Mouse (Mus musculus): ENCODE results near the gene Sstr4.

Gene Sstr4

DNA sequence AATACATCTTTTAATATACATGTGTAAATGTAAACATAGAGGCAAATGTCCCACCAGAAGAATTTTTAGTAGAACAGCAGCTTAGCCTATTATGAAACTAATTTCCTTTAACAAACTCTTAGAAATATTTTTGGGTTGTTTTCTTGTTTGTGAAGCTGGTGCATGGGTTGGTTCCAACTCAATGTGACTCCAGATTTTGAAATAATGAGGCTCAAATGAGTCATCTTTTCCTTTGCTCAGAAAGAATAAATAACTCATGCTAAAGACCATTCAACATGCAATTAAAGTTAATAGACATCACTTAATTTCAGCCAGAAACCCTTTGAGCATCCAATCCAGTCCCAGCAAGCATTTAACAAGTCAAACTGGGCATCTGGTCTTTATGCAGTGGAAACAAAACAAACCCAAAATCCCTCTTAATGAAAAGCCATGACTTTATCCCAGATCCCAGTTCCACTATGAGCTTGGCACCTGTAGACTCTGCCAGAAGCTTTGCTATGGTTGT lies 33.9 kb downstream of the Sstr4 start:
- no peak for DNase-seq (ENCODE audit: low read depth, low spot score)

DNA sequence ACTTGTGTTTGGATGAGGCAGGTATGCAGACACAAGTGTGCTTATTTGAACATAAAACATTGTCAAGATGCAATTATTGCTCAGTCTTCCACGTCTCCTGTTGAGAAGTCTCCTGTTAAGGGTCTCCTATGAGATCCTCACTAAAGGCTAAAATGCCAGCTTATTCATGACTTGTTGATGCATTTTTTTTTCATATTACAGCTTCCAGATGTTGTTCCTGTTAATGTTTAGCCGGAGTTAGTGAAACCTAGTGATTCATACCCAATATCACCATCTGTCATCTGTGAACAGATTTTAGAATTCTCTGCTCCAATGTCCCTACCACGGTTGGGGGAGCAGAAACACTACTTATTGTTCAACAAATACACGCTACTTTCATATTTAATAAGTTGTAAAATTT lies 35.8 kb downstream of the Sstr4 start:
- no peak for DNase-seq (ENCODE audit: low read depth, low spot score)

- no peak for DNase-seq (ENCODE audit: low read depth, low spot score)
These were observed 37.2 kb downstream of the Sstr4 start for GRCm38 (mm10) chr2:148432346-148432745.

GRCm38 (mm10) chr2:148436285-148436684 lies 41.1 kb downstream of the Sstr4 start:
- DNase-seq (ENCODE audit: low read depth, low spot score) = no peak

DNA sequence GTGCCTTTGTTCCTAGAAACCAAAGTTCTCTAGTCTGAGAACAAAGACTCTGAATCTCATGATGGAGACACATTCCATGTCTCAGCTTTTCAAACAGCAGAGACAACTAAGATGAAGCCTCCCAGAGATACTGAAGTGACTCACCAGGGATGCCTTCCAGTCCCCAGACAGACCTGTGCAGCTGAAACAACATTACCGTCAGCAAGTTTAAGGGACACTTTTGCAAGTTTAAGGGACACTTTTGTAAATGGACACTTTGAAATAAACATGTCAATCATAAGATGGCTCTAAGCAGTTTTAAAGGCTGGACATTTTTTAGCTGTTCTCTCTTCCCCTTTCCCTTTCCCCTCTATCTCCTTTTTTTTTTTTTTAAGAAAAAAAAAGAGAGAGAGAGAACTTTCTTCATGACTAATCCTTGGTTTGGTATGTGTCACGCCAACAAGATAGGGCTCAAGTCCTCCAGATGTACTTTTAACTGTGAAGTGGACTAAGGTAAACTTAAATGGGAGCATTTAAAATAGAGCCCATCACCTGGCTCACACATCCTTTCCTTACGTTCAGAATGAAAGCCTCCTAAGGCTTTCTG lies 44.6 kb downstream of the Sstr4 start:
- DNase-seq (ENCODE audit: low read depth, low spot score) = no peak

GRCm38 (mm10) chr2:148441421-148441820 lies 46.3 kb downstream of the Sstr4 start:
- no peak for DNase-seq (ENCODE audit: low read depth, low spot score)

DNA sequence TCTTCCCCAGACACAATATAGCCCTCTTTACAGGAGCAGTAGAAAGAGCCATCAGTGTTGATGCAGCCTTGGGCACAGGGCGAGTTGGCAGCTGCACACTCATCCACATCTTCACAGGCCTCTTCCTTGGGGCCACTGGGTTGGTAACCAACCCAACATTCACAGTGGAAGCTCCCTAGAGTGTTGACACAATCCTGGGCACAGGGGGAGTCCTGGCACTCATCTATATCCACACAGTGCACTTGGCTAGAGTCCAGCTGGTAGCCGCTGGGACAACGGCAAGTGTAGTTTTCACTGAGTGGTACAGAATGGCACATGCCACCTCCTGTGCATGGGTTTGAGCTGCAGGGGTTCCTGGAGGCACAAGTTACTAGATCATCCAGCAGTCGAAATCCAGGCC lies 47.0 kb downstream of the Sstr4 start:
- DNase-seq (ENCODE audit: low read depth, low spot score) = no peak

DNA sequence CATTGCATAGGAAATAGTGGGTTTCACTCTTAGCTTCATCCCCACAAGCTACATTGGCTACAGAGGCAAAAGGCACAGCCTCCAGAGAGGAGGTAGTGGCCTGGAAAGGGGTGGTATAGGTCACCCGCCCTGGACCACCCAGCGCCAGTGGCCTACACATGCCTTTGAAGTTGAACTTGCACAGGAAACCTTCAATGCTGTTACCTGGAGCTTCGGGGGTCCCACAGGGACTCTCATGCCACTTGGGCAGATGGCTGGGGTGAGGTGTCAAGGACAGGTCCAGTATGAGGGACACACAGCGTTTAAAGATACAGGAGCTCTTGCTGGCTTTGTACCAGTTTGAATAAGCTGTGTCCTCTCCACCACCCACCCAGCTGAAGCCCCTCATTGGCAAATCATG lies 47.6 kb downstream of the Sstr4 start:
- no peak for DNase-seq (ENCODE audit: low read depth, low spot score)

DNA sequence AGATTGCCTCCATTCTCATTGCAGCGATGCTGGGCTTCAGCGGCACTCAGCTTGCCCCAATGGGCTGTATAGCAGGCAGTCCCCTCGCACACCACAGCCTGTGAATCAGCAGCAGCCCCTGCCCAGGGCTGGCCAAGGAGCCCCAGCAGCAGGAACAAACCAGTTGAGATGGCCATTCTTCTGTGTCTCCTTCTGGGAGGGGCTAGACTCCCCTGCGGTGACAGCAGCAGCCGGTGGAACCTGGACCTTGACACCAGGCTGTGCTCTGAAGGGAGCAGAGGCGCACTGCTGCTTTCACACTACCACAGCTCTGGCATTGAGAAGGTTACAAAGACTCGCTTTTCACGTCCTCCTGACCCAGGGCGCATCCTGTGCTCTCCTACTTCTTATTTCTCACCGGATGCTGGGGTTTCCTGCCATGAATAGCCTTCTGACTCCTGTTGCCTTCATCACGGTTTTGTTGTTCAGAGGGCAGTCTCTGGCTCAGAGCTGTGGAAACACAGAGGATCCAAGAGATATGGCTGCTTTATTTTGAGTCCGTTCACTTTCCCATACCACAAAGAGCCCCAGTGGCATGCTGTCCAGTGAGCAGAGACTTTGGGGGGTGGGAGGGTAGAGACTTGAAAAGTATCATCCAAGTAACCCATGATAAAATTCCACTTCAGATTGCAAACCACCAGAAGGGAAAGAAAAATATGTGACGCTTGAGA lies 48.3 kb downstream of the Sstr4 start, which contains the start of gene Cd93:
Gene Cd93 (minus strand): TSS at position 315 of the 710 bp plus-strand sequence.
- DNase-seq (ENCODE audit: low read depth, low spot score) = no peak

GRCm38 (mm10) chr2:148444472-148444871 lies 49.3 kb downstream of the Sstr4 start:
- DNase-seq (ENCODE audit: low read depth, low spot score) = no peak

GRCm38 (mm10) chr2:148445616-148446015 lies 50.5 kb downstream of the Sstr4 start:
- DNase-seq (ENCODE audit: low read depth, low spot score) = no peak

Measured in CD4-positive helper T cell, adult 2 months (primary cell).